Mouse (Mus musculus) neural tube, embryonic 15.5 days (tissue): ENCODE measurements around the gene Eif2d. TPM values are rescaled to one million over a fixed set of nuclear protein-coding genes. Genes with fewer than 3 reads are reported as not detected.

Experiments
- ATAC-seq: fragments of 200-750 bp; cut with Nextera tagmentation; 2 replicates; pipeline ENCODE4 v1.8.0; 2017; ENCODE audit warnings: mild to moderate bottlenecking, moderate TSS enrichment, moderate library complexity; ENCODE audit not compliant: low FRiP score
- H3K27ac ChIP-seq: fragments of 300-500 bp; sonication (generic); replicated peaks from 2 replicates; pipeline ENCODE4 v1.5.1; 2015; ENCODE audit warnings: mild to moderate bottlenecking, inconsistent platforms
- H3K27me3 ChIP-seq: fragments of 300-500 bp; sonication (generic); replicated peaks from 2 replicates; pipeline ENCODE4 v1.6.1; 2015; ENCODE audit warnings: inconsistent platforms
- H3K36me3 ChIP-seq: fragments of 300-500 bp; sonication (generic); 2 replicates; pipeline ENCODE4 v1.6.1; 2015; ENCODE audit warnings: inconsistent platforms
- H3K4me1 ChIP-seq: fragments of 300-500 bp; sonication (generic); 2 replicates; pipeline ENCODE4 v1.6.1; 2015; ENCODE audit warnings: inconsistent platforms
- H3K4me2 ChIP-seq: fragments of 300-500 bp; sonication (generic); 2 replicates; pipeline ENCODE4 v1.6.1; 2015; ENCODE audit warnings: inconsistent platforms, mild to moderate bottlenecking, moderate library complexity
- H3K4me3 ChIP-seq: fragments of 300-500 bp; sonication (generic); replicated peaks from 2 replicates; pipeline ENCODE4 v1.5.1; 2015; ENCODE audit warnings: mild to moderate bottlenecking, inconsistent platforms
- H3K9ac ChIP-seq: fragments of 300-500 bp; sonication (generic); replicated peaks from 2 replicates; pipeline ENCODE4 v1.6.1; 2015; ENCODE audit warnings: mild to moderate bottlenecking, inconsistent platforms
- H3K9me3 ChIP-seq: fragments of 300-500 bp; sonication (generic); replicated peaks from 2 replicates; pipeline ENCODE4 v1.6.1; 2016; ENCODE audit warnings: inconsistent platforms
- WGBS: fragments of 180-500 bp; shearing (Covaris S2); methylation state at CpG from one replicate; pipeline ENCODE4 v1.1.7; 2015; ENCODE audit warnings: mixed read lengths; 5-methylcytosine and 5-hydroxymethylcytosine counted together
- polyA plus RNA-seq: library from polyadenylated mRNA; unstranded; fragments of >200 nt; fragmentation: Nextera tagmentation; extraction: Ambion mirVana; gene quantifications from 2 replicates; pipeline ENCODE4 v1.2.1, GENCODE M21; 2015

Eif2d gene
- polyA plus RNA-seq, 1 experiment from 2014 or later: 51.5 TPM

DNA sequence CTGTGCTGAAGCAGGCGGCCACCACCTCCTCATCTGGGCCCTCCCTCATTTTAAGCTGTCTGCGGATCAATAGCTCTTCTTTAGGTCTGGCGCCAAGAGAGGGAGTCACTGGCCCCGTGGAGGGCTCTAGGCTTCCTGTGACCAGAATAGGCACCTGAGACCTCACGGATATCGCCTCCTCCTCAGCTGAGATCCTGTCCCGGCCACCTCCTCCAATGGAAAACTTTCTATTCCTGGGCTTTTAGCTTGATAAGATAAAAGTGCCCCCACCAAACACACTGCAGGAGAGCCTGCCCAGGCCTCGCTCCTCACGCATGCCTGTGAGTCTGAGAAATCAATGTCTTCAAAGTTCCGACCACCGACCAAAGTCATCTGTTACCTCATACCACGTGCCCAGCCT, 80.5 kb downstream of the Eif2d start:
- WGBS: 73% methylated on average over 12 of the region's 12 CpGs
- H3K27me3 ChIP-seq: no peaks in the 10 kb centered on the region
- no peak overlapping the region for H3K4me3 ChIP-seq
- H3K36me3 ChIP-seq: no peaks in the 10 kb centered on the region
- no peaks in the 10 kb centered on the region for H3K4me1 ChIP-seq
- H3K9me3 ChIP-seq: no peaks in the 10 kb centered on the region
- no peak overlapping the region for H3K9ac ChIP-seq
- H3K4me2 ChIP-seq: no peak overlapping the region
- H3K27ac ChIP-seq: no peak overlapping the region
- no peak for ATAC-seq

DNA sequence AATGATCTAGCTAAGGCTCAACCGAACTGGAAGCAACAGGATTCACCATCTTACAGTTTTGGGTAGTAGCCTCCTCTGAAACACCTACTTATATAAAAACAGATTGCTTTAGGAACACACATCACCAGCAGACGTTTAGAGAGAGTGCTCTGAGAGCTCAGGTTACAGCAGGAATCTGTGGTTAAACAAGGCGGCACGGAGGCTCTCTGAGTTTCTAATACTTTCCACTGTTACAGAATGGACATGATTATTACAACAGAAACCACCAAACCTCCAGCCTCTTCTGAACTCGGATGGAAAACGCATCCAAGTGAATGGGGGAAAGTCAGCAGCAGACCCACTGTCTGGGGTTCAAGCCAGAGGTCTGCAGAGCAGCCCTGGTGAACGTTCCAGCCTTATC, 83.1 kb downstream of the Eif2d start:
- Histone ChIP-seq H3K27ac (no peak overlapping the region), H3K36me3 (no peaks in the 10 kb centered on the region), H3K4me2 (no peak overlapping the region), H3K27me3 (no peaks in the 10 kb centered on the region), H3K4me1 (peaks cover 21% of the 10 kb centered on the region), H3K9ac (no peak overlapping the region), H3K4me3 (no peak overlapping the region), H3K9me3 (no peaks in the 10 kb centered on the region)
- ATAC-seq: no peak
- 74% methylated on average over 7 of the region's 7 CpGs for WGBS

Other genes starting within 250 kb of the Eif2d start
- not detected in 2 replicates for gene Il20, start 241.7 kb upstream of the Eif2d start, polyA plus RNA-seq
- gene Il19, start 213.1 kb upstream of the Eif2d start, polyA plus RNA-seq: not detected in 2 replicates
- 0.18 TPM in 1 of 2 replicates, not detected in the other for gene Il10, start 133.3 kb upstream of the Eif2d start, polyA plus RNA-seq
- 15.0 and 19.9 TPM in 2 replicates for gene Mapkapk2, start 55.4 kb upstream of the Eif2d start, polyA plus RNA-seq
- gene Dyrk3, start 14.8 kb upstream of the Eif2d start, polyA plus RNA-seq: 10.3 and 14.0 TPM in 2 replicates
- 5.6 and 15.8 TPM in 2 replicates for gene Rassf5, start 92.1 kb downstream of the Eif2d start, polyA plus RNA-seq
- 0.88 and 3.7 TPM in 2 replicates for gene Ikbke, start 126.4 kb downstream of the Eif2d start, polyA plus RNA-seq